Mouse (Mus musculus) gastrocnemius, postnatal 14 days (tissue): ENCODE measurements around the gene Olfr573-ps1. TPM values are rescaled to one million over a fixed set of nuclear protein-coding genes. Genes with fewer than 3 reads are reported as not detected.

ENCODE experiments used
- total RNA-seq, 2 experiments: library from RNA; stranded (reverse); gene quantifications; 2 replicates each; pipeline ENCODE4 v1.2.3; 2021

Olfr573-ps1 gene
- total RNA-seq, 2 experiments from 2014 or later, result not detected

Other genes with a start within 250 kb of the Olfr573-ps1 start
- not detected for gene Olfr557, start 246.7 kb downstream of the Olfr573-ps1 start, total RNA-seq
- 1 to 10 TPM; 2.5 to 2.6 TPM for gene Olfr558, start 240.4 kb downstream of the Olfr573-ps1 start, total RNA-seq
- gene Olfr33, start 223.5 kb downstream of the Olfr573-ps1 start, total RNA-seq, result not detected
- not detected for gene Olfr559, start 215.1 kb downstream of the Olfr573-ps1 start, total RNA-seq
- not detected for gene Olfr560, start 183.2 kb downstream of the Olfr573-ps1 start, total RNA-seq
- under 1 TPM; 0.66 to 0.69 TPM for gene Olfr78, start 183.1 kb downstream of the Olfr573-ps1 start, total RNA-seq
- gene Olfr561, start 171.4 kb downstream of the Olfr573-ps1 start, total RNA-seq, result not detected
- not detected for gene Olfr564, start 139.1 kb downstream of the Olfr573-ps1 start, total RNA-seq
- not detected for gene Olfr566, start 83.8 kb downstream of the Olfr573-ps1 start, total RNA-seq
- not detected for gene Olfr568, start 65.5 kb downstream of the Olfr573-ps1 start, total RNA-seq
- not detected for gene Olfr569, start 51.7 kb downstream of the Olfr573-ps1 start, total RNA-seq
- gene Olfr570, start 48.0 kb downstream of the Olfr573-ps1 start, total RNA-seq, result not detected
- gene Olfr571, start 25.0 kb downstream of the Olfr573-ps1 start, total RNA-seq, result not detected
- gene Olfr572, start 18.2 kb downstream of the Olfr573-ps1 start, total RNA-seq, result not detected
- gene Olfr574, start 5.9 kb upstream of the Olfr573-ps1 start, total RNA-seq, result not detected
- not detected for gene Olfr575, start 16.2 kb upstream of the Olfr573-ps1 start, total RNA-seq
- gene Olfr576, start 20.1 kb upstream of the Olfr573-ps1 start, total RNA-seq, result not detected
- not detected for gene Olfr577, start 33.4 kb upstream of the Olfr573-ps1 start, total RNA-seq
- gene Olfr578, start 46.7 kb upstream of the Olfr573-ps1 start, total RNA-seq, result not detected
- not detected for gene Olfr582, start 95.4 kb upstream of the Olfr573-ps1 start, total RNA-seq
- gene Olfr583, start 108.7 kb upstream of the Olfr573-ps1 start, total RNA-seq, result not detected
- not detected for gene Olfr584, start 139.3 kb upstream of the Olfr573-ps1 start, total RNA-seq
- gene Olfr585, start 155.1 kb upstream of the Olfr573-ps1 start, total RNA-seq, result not detected
- not detected for gene Olfr586, start 183.1 kb upstream of the Olfr573-ps1 start, total RNA-seq
- gene Olfr588-ps1, start 198.3 kb upstream of the Olfr573-ps1 start, total RNA-seq, result not detected
- not detected for gene Olfr589, start 213.8 kb upstream of the Olfr573-ps1 start, total RNA-seq
- not detected for gene Olfr591, start 235.8 kb upstream of the Olfr573-ps1 start, total RNA-seq
- not detected for gene Olfr592, start 242.2 kb upstream of the Olfr573-ps1 start, total RNA-seq